Mouse (Mus musculus) cerebellum, adult 2 months (tissue): ENCODE measurements around the gene Adamtsl1. TPM values are rescaled to one million over a fixed set of nuclear protein-coding genes. Genes with fewer than 3 reads are reported as not detected.

Source experiments
- DNase-seq, 2 experiments: peaks; one replicate each; pipeline ENCODE4 v3.0.0; 2021
- H3K27ac ChIP-seq: fragments of 200-500 bp; 2 replicates; pipeline ENCODE4 v1.5.1; 2012; ENCODE audit warnings: low read length, control low read depth, inconsistent platforms; ENCODE audit not compliant: insufficient read depth
- H3K27me3 ChIP-seq: fragments of 200-500 bp; 2 replicates; pipeline ENCODE4 v1.6.1; 2012; ENCODE audit warnings: inconsistent platforms, mild to moderate bottlenecking, low read length, moderate library complexity; ENCODE audit not compliant: control insufficient read depth, insufficient read depth
- H3K4me1 ChIP-seq: fragments of 200-500 bp; 2 replicates; pipeline ENCODE4 v1.6.1; 2011; ENCODE audit warnings: low read length; ENCODE audit not compliant: control insufficient read depth, insufficient read depth
- H3K4me3 ChIP-seq: fragments of 200-500 bp; replicated peaks from 2 replicates; pipeline ENCODE3; 2011; ENCODE audit warnings: mild to moderate bottlenecking, low read depth, low read length, control low read depth; ENCODE audit not compliant: insufficient read depth
- CTCF ChIP-seq: fragments of 200-500 bp; IDR thresholded peaks from 2 replicates; pipeline ENCODE4 v1.5.1; 2011; ENCODE audit warnings: low read depth, mild to moderate bottlenecking, control low read depth, low read length, moderate library complexity, borderline replicate concordance; ENCODE audit not compliant: insufficient read depth
- POLR2A ChIP-seq: fragments of 200-500 bp; IDR thresholded peaks from 2 replicates; pipeline ENCODE4 v1.6.1; 2011; ENCODE audit warnings: low read length, control low read depth, borderline replicate concordance; ENCODE audit not compliant: insufficient read depth
- WGBS: fragments of 180-500 bp; shearing (Covaris S2); methylation state at CpG from one replicate; pipeline ENCODE4 v1.1.7; 2018; 5-methylcytosine and 5-hydroxymethylcytosine counted together
- polyA plus RNA-seq: library from polyadenylated mRNA; depleted of rRNA; stranded (reverse); fragments of >200 nt; gene quantifications from 2 replicates; pipeline ENCODE4 v1.2.3, GENCODE M21; 2012

Gene Adamtsl1
- polyA plus RNA-seq, 1 experiment: 3.3 TPM

DNA sequence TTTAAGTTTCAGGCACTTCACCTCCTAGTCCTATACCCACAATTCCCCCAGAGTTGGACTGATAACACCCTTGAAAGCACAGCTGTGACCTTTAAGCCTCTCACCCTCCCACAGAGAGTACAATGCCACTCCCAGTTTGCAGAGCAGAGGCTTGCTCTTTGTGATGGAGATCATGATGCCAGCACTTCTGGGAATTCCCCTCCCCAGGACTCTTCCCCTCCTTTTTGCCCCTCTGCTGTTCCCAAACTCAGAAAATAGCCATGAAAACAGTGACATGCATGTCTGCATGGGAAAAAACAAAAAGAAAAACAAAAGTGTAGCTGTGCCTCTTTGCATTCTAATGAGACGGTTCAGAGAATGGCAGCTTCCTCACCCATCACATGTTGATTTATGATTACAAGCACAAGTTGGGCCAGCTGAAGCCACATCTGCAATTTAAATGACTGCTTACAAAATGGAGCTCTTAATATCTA, 669.8 kb downstream of the Adamtsl1 start:
- H3K4me3 ChIP-seq: no peak overlapping the region

GRCm38 (mm10) chr4:86189853-86190252, 675.9 kb downstream of the Adamtsl1 start:
- TF ChIP-seq CTCF (no peak), POLR2A (no peak)
- Histone ChIP-seq H3K27ac (no peak overlapping the region), H3K4me3 (no peak overlapping the region), H3K27me3 (no peaks in the 10 kb centered on the region), H3K4me1 (no peaks in the 10 kb centered on the region)
- DNase-seq: peak in 1 of 2 experiments; percentile 9
- WGBS: 69% methylated on average over 2 of the region's 2 CpGs

More for the DNA sequence above, 669.8 kb downstream of the Adamtsl1 start:
- DNase-seq: no peak
- no peaks in the 10 kb centered on the region for H3K4me1 ChIP-seq
- no peak overlapping the region for H3K27ac ChIP-seq
- no peaks in the 10 kb centered on the region for H3K27me3 ChIP-seq
- no peak for TF ChIP-seq POLR2A
- TF ChIP-seq CTCF: no peak
- 64% methylated on average over 1 of the region's 1 CpGs for WGBS

DNA sequence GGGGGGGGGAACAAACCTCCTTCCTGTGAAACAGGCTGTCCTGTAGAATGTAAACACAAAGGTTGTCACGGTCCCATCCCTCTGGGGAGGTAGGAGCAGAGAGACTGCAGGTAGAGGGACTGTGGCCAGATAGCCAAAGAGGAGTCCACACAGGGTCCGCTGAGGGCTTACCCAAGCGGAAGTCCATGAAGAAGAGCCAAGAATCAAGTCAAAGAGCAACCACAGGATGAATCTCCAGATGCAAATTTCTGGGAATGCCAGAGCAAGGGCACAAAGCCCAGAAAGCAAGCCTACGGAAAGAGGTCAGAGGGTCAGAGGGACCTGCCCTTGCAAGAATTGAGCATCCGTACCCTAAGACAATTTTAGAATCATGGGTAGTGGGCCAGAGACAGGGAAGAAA, 677.2 kb downstream of the Adamtsl1 start:
- WGBS: 63% methylated on average over 5 of the region's 5 CpGs

DNA sequence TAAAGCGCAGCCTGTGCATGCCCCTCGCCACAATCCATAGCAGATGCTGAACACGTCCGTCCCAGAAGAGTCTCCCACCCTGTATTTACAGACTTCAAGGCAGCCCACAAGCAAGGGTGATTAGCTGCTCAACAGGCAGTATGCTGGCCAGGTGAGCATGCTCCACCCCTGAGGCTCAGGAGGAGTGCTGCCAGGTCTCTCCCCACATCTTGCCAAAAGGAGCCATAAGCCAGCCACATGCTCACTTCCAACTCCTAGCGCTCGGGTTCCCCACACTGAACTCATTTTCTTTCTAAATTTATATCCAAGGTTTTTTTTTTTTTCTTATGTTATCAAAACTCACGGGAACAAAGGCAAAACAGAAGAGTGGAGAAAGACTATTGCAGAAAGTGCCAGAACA, 687.8 kb downstream of the Adamtsl1 start:
- H3K4me3 ChIP-seq: no peak overlapping the region
- H3K4me1 ChIP-seq: 0 out of 2 replicates have a peak, but pooled peaks cover 3% of the 10 kb centered on the region
- DNase-seq: peak; percentile 61 to 73
- H3K27me3 ChIP-seq: no peaks in the 10 kb centered on the region
- TF ChIP-seq CTCF: no peak
- TF ChIP-seq POLR2A: no peak
- no peak overlapping the region for H3K27ac ChIP-seq
- 27% methylated on average over 7 of the region's 7 CpGs for WGBS

More for the DNA sequence above, 677.2 kb downstream of the Adamtsl1 start:
- H3K4me3 ChIP-seq: no peak overlapping the region
- H3K4me1 ChIP-seq: no peaks in the 10 kb centered on the region
- TF ChIP-seq CTCF (no peak), POLR2A (no peak)
- no peak overlapping the region for H3K27ac ChIP-seq
- no peaks in the 10 kb centered on the region for H3K27me3 ChIP-seq
- DNase-seq: no peak

DNA sequence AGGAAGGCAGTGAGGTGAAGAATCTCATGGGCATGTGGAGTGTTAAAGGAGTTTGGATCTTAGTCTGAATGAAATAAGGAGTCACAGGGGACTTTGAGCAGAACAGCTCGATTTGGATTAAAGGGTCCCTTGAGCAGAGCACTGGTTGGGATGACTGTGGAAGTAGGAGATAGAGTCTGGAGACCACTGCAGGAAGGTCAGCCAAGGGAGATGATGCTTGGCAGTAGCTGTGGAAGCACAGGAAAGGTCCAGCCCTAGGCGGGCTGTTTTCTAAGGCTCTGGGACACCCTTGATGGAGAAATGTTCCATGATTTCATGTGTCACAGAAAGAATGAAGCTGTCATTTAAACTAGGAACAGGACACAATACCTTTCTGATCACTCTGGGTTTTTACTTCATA, 689.3 kb downstream of the Adamtsl1 start:
- no peak for TF ChIP-seq CTCF
- TF ChIP-seq POLR2A: no peak
- WGBS: 82% methylated on average over 2 of the region's 2 CpGs
- Histone ChIP-seq H3K27ac (no peak overlapping the region), H3K4me3 (no peak overlapping the region), H3K4me1 (0 out of 2 replicates have a peak, but pooled peaks cover 3% of the 10 kb centered on the region), H3K27me3 (no peaks in the 10 kb centered on the region)
- no peak for DNase-seq

- no peak for DNase-seq
- Histone ChIP-seq H3K27ac (no peak overlapping the region), H3K4me1 (no peaks in the 10 kb centered on the region), H3K4me3 (no peak overlapping the region), H3K27me3 (no peaks in the 10 kb centered on the region)
- TF ChIP-seq POLR2A (no peak), CTCF (no peak)
- WGBS: 91% methylated on average over 5 of the region's 5 CpGs
Measured at GRCm38 (mm10) chr4:86224875-86225274, 710.9 kb downstream of the Adamtsl1 start.

DNA sequence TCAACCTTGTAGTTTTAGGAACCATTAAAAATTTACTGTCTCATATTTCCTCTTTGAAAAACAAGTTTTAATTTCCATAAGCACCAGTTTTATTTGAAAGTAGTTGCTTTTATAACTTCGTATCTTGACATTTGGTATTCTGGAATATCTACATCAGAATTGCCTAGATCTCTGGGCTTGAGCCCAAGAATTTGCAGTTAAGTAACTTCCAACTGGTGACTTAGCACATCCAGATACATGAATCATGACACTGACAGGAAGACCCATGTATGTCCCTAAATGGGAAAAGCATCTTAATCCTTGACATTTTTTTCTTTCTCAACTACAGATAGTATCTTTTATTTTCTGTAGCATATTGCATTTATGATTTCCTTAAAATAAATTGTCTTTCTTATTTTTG, 713.1 kb downstream of the Adamtsl1 start:
- Histone ChIP-seq H3K4me1 (no peaks in the 10 kb centered on the region), H3K27ac (no peak overlapping the region), H3K4me3 (no peak overlapping the region), H3K27me3 (no peaks in the 10 kb centered on the region)
- WGBS: 73% methylated on average over 1 of the region's 1 CpGs
- TF ChIP-seq CTCF: no peak
- no peak for TF ChIP-seq POLR2A
- no peak for DNase-seq

GRCm38 (mm10) chr4:86233197-86233596, 719.2 kb downstream of the Adamtsl1 start:
- no peak overlapping the region for H3K4me3 ChIP-seq
- WGBS: 78% methylated on average over 3 of the region's 3 CpGs
- TF ChIP-seq CTCF: no peak
- TF ChIP-seq POLR2A: no peak
- no peak overlapping the region for H3K27ac ChIP-seq
- no peaks in the 10 kb centered on the region for H3K27me3 ChIP-seq
- DNase-seq: no peak
- no peaks in the 10 kb centered on the region for H3K4me1 ChIP-seq
